Mouse (Mus musculus) liver, embryonic 15.5 days (tissue): Measurements from ENCODE around the gene Hist2h2ac. TPM values are rescaled to one million over a fixed set of nuclear protein-coding genes. Genes with fewer than 3 reads are reported as not detected.
"Not testable (repeated sequence)": the region's sequence is repeated elsewhere in the genome, so short reads cannot be mapped to it uniquely, and the experiment has no call there.

ENCODE experiments used
- ATAC-seq: fragments of 200-750 bp; cut with Nextera tagmentation; 2 replicates; pipeline ENCODE4 v1.8.0; 2017; ENCODE audit warnings: moderate number of reproducible peaks, mild to moderate bottlenecking, moderate library complexity; ENCODE audit not compliant: insufficient read depth
- H3K27ac ChIP-seq: fragments of 300-500 bp; sonication (generic); replicated peaks from 2 replicates; pipeline ENCODE4 v1.5.1; 2015; ENCODE audit warnings: mild to moderate bottlenecking, inconsistent platforms
- H3K27me3 ChIP-seq: fragments of 300-500 bp; sonication (generic); 2 replicates; pipeline ENCODE4 v1.6.1; 2015; ENCODE audit warnings: mild to moderate bottlenecking, inconsistent platforms
- H3K36me3 ChIP-seq: fragments of 300-500 bp; sonication (generic); replicated peaks from 2 replicates; pipeline ENCODE4 v1.6.1; 2015; ENCODE audit warnings: moderate library complexity, mild to moderate bottlenecking, inconsistent platforms
- H3K4me1 ChIP-seq: fragments of 300-500 bp; sonication (generic); replicated peaks from 2 replicates; pipeline ENCODE4 v1.6.1; 2015; ENCODE audit warnings: inconsistent platforms
- H3K4me2 ChIP-seq: fragments of 300-500 bp; sonication (generic); 2 replicates; pipeline ENCODE4 v1.6.1; 2015; ENCODE audit warnings: moderate library complexity, mild to moderate bottlenecking, inconsistent platforms
- H3K4me3 ChIP-seq: fragments of 300-500 bp; sonication (generic); replicated peaks from 2 replicates; pipeline ENCODE4 v1.5.1; 2015; ENCODE audit warnings: mild to moderate bottlenecking, inconsistent platforms
- H3K9ac ChIP-seq: fragments of 300-500 bp; sonication (generic); 2 replicates; pipeline ENCODE4 v1.6.1; 2015; ENCODE audit warnings: moderate library complexity, mild to moderate bottlenecking, inconsistent platforms
- H3K9me3 ChIP-seq: fragments of 300-500 bp; sonication (generic); replicated peaks from 2 replicates; pipeline ENCODE4 v1.6.1; 2016; ENCODE audit warnings: inconsistent platforms
- WGBS: fragments of 180-500 bp; shearing (Covaris S2); methylation state at CpG from one replicate; pipeline ENCODE4 v1.1.7; 2015; ENCODE audit warnings: mixed read lengths; ENCODE audit not compliant: insufficient replicate concordance; 5-methylcytosine and 5-hydroxymethylcytosine counted together
- polyA plus RNA-seq: library from polyadenylated mRNA; unstranded; fragments of >200 nt; fragmentation: Nextera tagmentation; extraction: Ambion mirVana; gene quantifications from 2 replicates; pipeline ENCODE4 v1.2.1, GENCODE M21; 2015

The Hist2h2ac gene
- 16.1 and 18.0 TPM in 2 replicates for polyA plus RNA-seq

- H3K9me3 ChIP-seq, result no peaks in the 10 kb centered on the region
- H3K4me3 ChIP-seq, result peak within 1 kb of the TSS; percentile 64
- peak within 1 kb of the TSS; percentile 84 for H3K9ac ChIP-seq
- no peaks in the 10 kb centered on the region for H3K36me3 ChIP-seq
- peaks cover 53% of the 10 kb centered on the region for H3K4me1 ChIP-seq
- no peaks in the 10 kb centered on the region for H3K27me3 ChIP-seq
- ATAC-seq, result peak; percentile 90
- H3K4me2 ChIP-seq, result peak within 1 kb of the TSS; percentile 88
- H3K27ac ChIP-seq, result peak within 1 kb of the TSS; percentile 100
- under 1% methylated on average over 43 of the region's 43 CpGs for WGBS
These were observed at the start of gene Hist2h2ac, which contains the start of gene Hist2h2be for GRCm38 (mm10) chr3:96220765-96221639. Gene Hist2h2ac (minus strand): TSS chr3:96220880. Gene Hist2h2be (plus strand): TSS chr3:96221119.

- Histone ChIP-seq H3K9me3 (no peaks in the 10 kb centered on the region), H3K4me2 (peak within 1 kb of the TSS; percentile 80), H3K27ac (peak within 1 kb of the TSS; percentile 100), H3K4me1 (peaks cover 42% of the 10 kb centered on the region), H3K4me3 (peak within 1 kb of the TSS; percentile 66), H3K27me3 (no peaks in the 10 kb centered on the region), H3K9ac (peak within 1 kb of the TSS; percentile 88), H3K36me3 (no peaks in the 10 kb centered on the region)
- peak; percentile 86 for ATAC-seq
- under 1% methylated on average over 45 of the region's 45 CpGs for WGBS
These were observed 49.1 kb upstream of the Hist2h2ac start, which contains the start of gene Hist2h2bb for GRCm38 (mm10) chr3:96269511-96270474. Gene Hist2h2bb (plus strand): TSS chr3:96269752.

- H3K27me3 ChIP-seq, H3K36me3 ChIP-seq, H3K9me3 ChIP-seq: not testable (repeated sequence)
- Histone ChIP-seq H3K4me1 (peaks cover 50% of the 10 kb centered on the region), H3K9ac (peak overlapping the region; percentile 74), H3K27ac (peak overlapping the region; percentile 100), H3K4me3 (peak overlapping the region; percentile 66), H3K4me2 (peak overlapping the region; percentile 70)
- ATAC-seq, result peak; percentile 43
- 0% methylated on average over 18 of the region's 44 CpGs for WGBS
These were observed 48.2 kb upstream of the Hist2h2ac start for GRCm38 (mm10) chr3:96268776-96269378.

GRCm38 (mm10) chr3:96268051-96268775, 47.5 kb upstream of the Hist2h2ac start, which contains the start of gene Hist2h3b:
Gene Hist2h3b (plus strand): TSS chr3:96268654.
- Histone ChIP-seq H3K9ac (peak within 1 kb of the TSS; percentile 74), H3K4me1 (peaks cover 46% of the 10 kb centered on the region), H3K9me3 (no peaks in the 10 kb centered on the region), H3K4me3 (peak within 1 kb of the TSS; percentile 66), H3K27me3 (no peaks in the 10 kb centered on the region), H3K27ac (peak within 1 kb of the TSS; percentile 100), H3K4me2 (peak within 1 kb of the TSS; percentile 70), H3K36me3 (no peaks in the 10 kb centered on the region)
- peak; percentile 35 for ATAC-seq
- 20% methylated on average over 30 of the region's 30 CpGs for WGBS

- no peak for ATAC-seq
- H3K4me3 ChIP-seq, result peak overlapping the region; percentile 45
- H3K27me3 ChIP-seq, result no peaks in the 10 kb centered on the region
- peaks cover 46% of the 10 kb centered on the region for H3K4me1 ChIP-seq
- WGBS, result 68% methylated on average over 4 of the region's 4 CpGs
- H3K4me2 ChIP-seq, result peak overlapping the region; percentile 61
- H3K36me3 ChIP-seq, result no peaks in the 10 kb centered on the region
- H3K9me3 ChIP-seq, result no peaks in the 10 kb centered on the region
- peak overlapping the region; percentile 54; the same call in 1 of the 2 replicates for H3K9ac ChIP-seq
- peak overlapping the region; percentile 91 for H3K27ac ChIP-seq
These were observed 46.9 kb upstream of the Hist2h2ac start for GRCm38 (mm10) chr3:96267541-96267940.

- ATAC-seq, result no peak
- Histone ChIP-seq H3K4me2 (peak overlapping the region; percentile 16; the same call in 1 of the 2 replicates), H3K4me1 (peaks cover 59% of the 10 kb centered on the region), H3K9ac (peak overlapping the region; percentile 4), H3K4me3 (no peak overlapping the region), H3K27ac (peak overlapping the region; percentile 75), H3K36me3 (no peaks in the 10 kb centered on the region), H3K27me3 (no peaks in the 10 kb centered on the region), H3K9me3 (no peaks in the 10 kb centered on the region)
- WGBS, result 45% methylated on average over 8 of the region's 8 CpGs
These were observed 45.5 kb upstream of the Hist2h2ac start for GRCm38 (mm10) chr3:96266132-96266710.

- peak overlapping the region; percentile 64 for H3K4me3 ChIP-seq
- H3K36me3 ChIP-seq, result no peaks in the 10 kb centered on the region
- H3K27me3 ChIP-seq, result no peaks in the 10 kb centered on the region
- peaks cover 55% of the 10 kb centered on the region for H3K4me1 ChIP-seq
- H3K9me3 ChIP-seq, result no peaks in the 10 kb centered on the region
- peak overlapping the region; percentile 80 for H3K4me2 ChIP-seq
- WGBS, result 55% methylated on average over 7 of the region's 7 CpGs
- no peak for ATAC-seq
- H3K27ac ChIP-seq, result peak overlapping the region; percentile 100
- peak overlapping the region; percentile 70 for H3K9ac ChIP-seq
These were observed 43.8 kb upstream of the Hist2h2ac start for GRCm38 (mm10) chr3:96264404-96264949.

- no peaks in the 10 kb centered on the region for H3K36me3 ChIP-seq
- H3K4me1 ChIP-seq, result peaks cover 55% of the 10 kb centered on the region
- H3K27ac ChIP-seq, result peak overlapping the region; percentile 100
- ATAC-seq, result no peak
- peak overlapping the region; percentile 64 for H3K4me3 ChIP-seq
- H3K4me2 ChIP-seq, result peak overlapping the region; percentile 80
- H3K9ac ChIP-seq, result peak overlapping the region; percentile 70
- no peaks in the 10 kb centered on the region for H3K27me3 ChIP-seq
- WGBS, result 5% methylated on average over 27 of the region's 27 CpGs
- no peaks in the 10 kb centered on the region for H3K9me3 ChIP-seq
These were observed 43.1 kb upstream of the Hist2h2ac start for GRCm38 (mm10) chr3:96263558-96264403.

- Histone ChIP-seq H3K9ac (peak within 1 kb of the TSS; percentile 70), H3K27ac (peak within 1 kb of the TSS; percentile 100), H3K27me3 (no peaks in the 10 kb centered on the region), H3K4me1 (peaks cover 52% of the 10 kb centered on the region), H3K4me3 (peak within 1 kb of the TSS; percentile 64), H3K4me2 (peak within 1 kb of the TSS; percentile 80), H3K9me3 (no peaks in the 10 kb centered on the region), H3K36me3 (no peaks in the 10 kb centered on the region)
- under 1% methylated on average over 40 of the region's 40 CpGs for WGBS
- peak; percentile 86 for ATAC-seq
These were observed 42.4 kb upstream of the Hist2h2ac start, which contains the start of gene Hist2h4 for GRCm38 (mm10) chr3:96262979-96263550. Gene Hist2h4 (minus strand): TSS chr3:96263311.
